Mouse (Mus musculus): ENCODE measurements at regions not wholly inside any gene's neighbourhood (a gene's known extent, or its start where the extent isn't known, plus 50 kb on each side); places are given as distances from the start of the nearest gene placed in this dataset.
A peak's percentile ranks its signal among the peaks of the same experiment; 100 is the strongest.

- Histone ChIP-seq H3K4me2 (replicated peaks) (no peak overlapping the region), H3K36me3 (no peaks in the 10 kb centered on the region), H3K27ac (no peak overlapping the region), H3K4me1 (no peaks in the 10 kb centered on the region), H3K27me3 (replicated peaks) (no peaks in the 10 kb centered on the region), H3K9me3 (no peaks in the 10 kb centered on the region), H3K4me3 (no peak overlapping the region), H3K9ac (no peak overlapping the region)
- WGBS = 90% methylated on average over 10 of the region's 10 CpGs
- ATAC-seq (ENCODE audit: low FRiP score, low read depth) = no peak
Observed at GRCm38 (mm10) chr2:45367436-45368193, 250.4 kb upstream of the Zeb2 start.

- Histone ChIP-seq H3K4me2 (replicated peaks) (no peak overlapping the region), H3K4me3 (no peak overlapping the region), H3K36me3 (no peaks in the 10 kb centered on the region), H3K9me3 (no peaks in the 10 kb centered on the region), H3K4me1 (no peaks in the 10 kb centered on the region), H3K27ac (no peak overlapping the region), H3K9ac (no peak overlapping the region), H3K27me3 (replicated peaks) (no peaks in the 10 kb centered on the region)
- no peak for ATAC-seq (ENCODE audit: low FRiP score, low read depth)
- WGBS = 74% methylated on average over 7 of the region's 7 CpGs
Observed at GRCm38 (mm10) chr2:45357266-45357665, 240.1 kb upstream of the Zeb2 start.

GRCm38 (mm10) chr2:45356558-45357170 lies 239.5 kb upstream of the Zeb2 start:
- Histone ChIP-seq H3K4me1 (no peaks in the 10 kb centered on the region), H3K4me3 (no peak overlapping the region), H3K36me3 (no peaks in the 10 kb centered on the region), H3K27ac (no peak overlapping the region), H3K4me2 (replicated peaks) (no peak overlapping the region), H3K9ac (no peak overlapping the region), H3K27me3 (replicated peaks) (no peaks in the 10 kb centered on the region), H3K9me3 (no peaks in the 10 kb centered on the region)
- no peak for ATAC-seq (ENCODE audit: low FRiP score, low read depth)
- 78% methylated on average over 8 of the region's 8 CpGs for WGBS

- Histone ChIP-seq H3K27ac (no peak overlapping the region), H3K4me2 (replicated peaks) (no peak overlapping the region), H3K27me3 (replicated peaks) (no peaks in the 10 kb centered on the region), H3K9me3 (no peaks in the 10 kb centered on the region), H3K4me1 (no peaks in the 10 kb centered on the region), H3K36me3 (no peaks in the 10 kb centered on the region), H3K4me3 (no peak overlapping the region), H3K9ac (no peak overlapping the region)
- no peak for ATAC-seq (ENCODE audit: low FRiP score, low read depth)
- 97% methylated on average over 12 of the region's 12 CpGs for WGBS
Observed at GRCm38 (mm10) chr2:45356021-45356420, 238.8 kb upstream of the Zeb2 start.

- Histone ChIP-seq H3K27me3 (replicated peaks) (no peaks in the 10 kb centered on the region), H3K4me3 (no peak overlapping the region), H3K36me3 (no peaks in the 10 kb centered on the region), H3K4me1 (no peaks in the 10 kb centered on the region), H3K9me3 (no peaks in the 10 kb centered on the region), H3K9ac (no peak overlapping the region), H3K4me2 (replicated peaks) (no peak overlapping the region), H3K27ac (no peak overlapping the region)
- WGBS = 76% methylated on average over 1 of the region's 1 CpGs
- ATAC-seq (ENCODE audit: low FRiP score, low read depth) = no peak
Observed at GRCm38 (mm10) chr2:45351529-45352133, 234.4 kb upstream of the Zeb2 start.

GRCm38 (mm10) chr2:45346358-45346757 lies 229.2 kb upstream of the Zeb2 start:
- H3K4me3 ChIP-seq = no peak overlapping the region
- no peak for ATAC-seq (ENCODE audit: low FRiP score, low read depth)
- H3K4me2 ChIP-seq (replicated peaks) = no peak overlapping the region
- no peak overlapping the region for H3K27ac ChIP-seq
- WGBS = 85% methylated on average over 5 of the region's 5 CpGs
- H3K27me3 ChIP-seq (replicated peaks) = no peaks in the 10 kb centered on the region
- H3K4me1 ChIP-seq = no peaks in the 10 kb centered on the region
- H3K9ac ChIP-seq = no peak overlapping the region
- no peaks in the 10 kb centered on the region for H3K9me3 ChIP-seq
- H3K36me3 ChIP-seq = no peaks in the 10 kb centered on the region

- ATAC-seq (ENCODE audit: low FRiP score, low read depth) = no peak
- Histone ChIP-seq H3K27ac (no peak overlapping the region), H3K4me1 (no peaks in the 10 kb centered on the region), H3K4me2 (replicated peaks) (no peak overlapping the region), H3K9ac (no peak overlapping the region), H3K36me3 (no peaks in the 10 kb centered on the region), H3K4me3 (no peak overlapping the region), H3K9me3 (no peaks in the 10 kb centered on the region), H3K27me3 (replicated peaks) (no peaks in the 10 kb centered on the region)
- WGBS = 80% methylated on average over 1 of the region's 1 CpGs
Observed at GRCm38 (mm10) chr2:45339866-45340265, 222.7 kb upstream of the Zeb2 start.

- Histone ChIP-seq H3K4me1 (no peaks in the 10 kb centered on the region), H3K27me3 (replicated peaks) (no peaks in the 10 kb centered on the region), H3K4me2 (replicated peaks) (no peak overlapping the region), H3K4me3 (no peak overlapping the region), H3K9me3 (no peaks in the 10 kb centered on the region), H3K27ac (no peak overlapping the region), H3K36me3 (no peaks in the 10 kb centered on the region), H3K9ac (no peak overlapping the region)
- ATAC-seq (ENCODE audit: low FRiP score, low read depth) = no peak
Observed at GRCm38 (mm10) chr2:45338809-45339208, 221.6 kb upstream of the Zeb2 start.

- no peak overlapping the region for H3K4me2 ChIP-seq (replicated peaks)
- no peaks in the 10 kb centered on the region for H3K27me3 ChIP-seq (replicated peaks)
- H3K27ac ChIP-seq = no peak overlapping the region
- ATAC-seq (ENCODE audit: low FRiP score, low read depth) = no peak
- H3K4me3 ChIP-seq = no peak overlapping the region
- 91% methylated on average over 4 of the region's 4 CpGs for WGBS
- no peaks in the 10 kb centered on the region for H3K9me3 ChIP-seq
- H3K36me3 ChIP-seq = no peaks in the 10 kb centered on the region
- H3K4me1 ChIP-seq = no peaks in the 10 kb centered on the region
- H3K9ac ChIP-seq = no peak overlapping the region
Observed at GRCm38 (mm10) chr2:45316945-45317565, 199.9 kb upstream of the Zeb2 start.

- H3K27ac ChIP-seq = no peak overlapping the region
- ATAC-seq (ENCODE audit: low FRiP score, low read depth) = peak; percentile 63
- WGBS = 34% methylated on average over 7 of the region's 7 CpGs
Observed at GRCm38 (mm10) chr2:45287530-45288009, 170.4 kb upstream of the Zeb2 start.

GRCm38 (mm10) chr2:45283811-45284210 lies 166.6 kb upstream of the Zeb2 start:
- Histone ChIP-seq H3K4me3 (no peak overlapping the region), H3K27me3 (replicated peaks) (no peaks in the 10 kb centered on the region), H3K9me3 (no peaks in the 10 kb centered on the region), H3K4me2 (replicated peaks) (no peak overlapping the region), H3K4me1 (no peaks in the 10 kb centered on the region; the same call in 1 of the 2 replicates), H3K36me3 (no peaks in the 10 kb centered on the region), H3K9ac (no peak overlapping the region), H3K27ac (no peak overlapping the region)
- ATAC-seq (ENCODE audit: low FRiP score, low read depth) = no peak

More at GRCm38 (mm10) chr2:45287530-45288009, 170.4 kb upstream of the Zeb2 start:
- Histone ChIP-seq H3K4me3 (no peak overlapping the region), H3K4me2 (replicated peaks) (no peak overlapping the region), H3K9ac (no peak overlapping the region), H3K36me3 (no peaks in the 10 kb centered on the region), H3K27me3 (replicated peaks) (no peaks in the 10 kb centered on the region), H3K4me1 (no peaks in the 10 kb centered on the region; the same call in 1 of the 2 replicates), H3K9me3 (no peaks in the 10 kb centered on the region)

- H3K27me3 ChIP-seq (replicated peaks) = no peaks in the 10 kb centered on the region
- H3K9me3 ChIP-seq = no peaks in the 10 kb centered on the region
- no peak overlapping the region for H3K27ac ChIP-seq
- no peak for ATAC-seq (ENCODE audit: low FRiP score, low read depth)
- H3K4me3 ChIP-seq = no peak overlapping the region
- H3K9ac ChIP-seq = no peak overlapping the region
- H3K4me2 ChIP-seq (replicated peaks) = no peak overlapping the region
- 85% methylated on average over 4 of the region's 4 CpGs for whole genome bisulfite sequencing
- H3K36me3 ChIP-seq = no peaks in the 10 kb centered on the region
- no peaks in the 10 kb centered on the region for H3K4me1 ChIP-seq
Observed at GRCm38 (mm10) chr2:45279490-45279889, 162.3 kb upstream of the Zeb2 start.

All from neural tube, embryonic 12.5 days (tissue).